In genomic region chr7:137483987-137484386, GRCm38 (mm10) we compare ENCODE assay signal across 16 mouse cellular contexts.
"Had no signal": no experiment of that assay in that cellular context is flagged by ENCODE, and none has a peak within 500 bp of the region (broad histone marks: within the 10 kb centered on the region; RNA-seq: fewer than 3 reads in every experiment).

No protein-coding gene starts in this region.

- H3K9me3 ChIP-seq: neural tube, embryonic 12.5 days; neural tube, embryonic 13.5 days; neural tube, embryonic 15.5 days; stomach, embryonic 15.5 days had no signal

- DNase-seq: right cerebral cortex, adult 18-20 months; right cerebral cortex, postnatal 14 days; right cerebral cortex, postnatal 25 days; right cerebral cortex, postnatal 4 days; spleen, adult 18-20 months; thymus, adult 18-20 months; thymus, adult 2 months; thymus, postnatal 14 days; thymus, postnatal 25 days; thymus, postnatal 36 days; thymus, postnatal 4 days had no signal

- H3K4me2 ChIP-seq: neural tube, embryonic 12.5 days; neural tube, embryonic 13.5 days; neural tube, embryonic 15.5 days; stomach, embryonic 15.5 days had no signal

- H3K4me1 ChIP-seq: neural tube, embryonic 12.5 days; neural tube, embryonic 13.5 days; neural tube, embryonic 15.5 days; stomach, embryonic 15.5 days had no signal

- H3K9ac ChIP-seq: neural tube, embryonic 12.5 days; neural tube, embryonic 13.5 days; neural tube, embryonic 15.5 days; stomach, embryonic 15.5 days had no signal

- H3K4me3 ChIP-seq: neural tube, embryonic 12.5 days; neural tube, embryonic 13.5 days; neural tube, embryonic 15.5 days; stomach, embryonic 15.5 days had no signal

- H3K27me3 ChIP-seq: neural tube, embryonic 12.5 days; neural tube, embryonic 13.5 days; neural tube, embryonic 15.5 days; stomach, embryonic 15.5 days had no signal

- H3K36me3 ChIP-seq: neural tube, embryonic 12.5 days; neural tube, embryonic 13.5 days; neural tube, embryonic 15.5 days; stomach, embryonic 15.5 days had no signal

- H3K27ac ChIP-seq: neural tube, embryonic 12.5 days; neural tube, embryonic 13.5 days; neural tube, embryonic 15.5 days; stomach, embryonic 15.5 days; stomach, postnatal 0 days had no signal
